Mouse (Mus musculus) heart, postnatal 0 days (tissue): Measurements from ENCODE around the gene Sowahc.

Source experiments
- CTCF ChIP-seq: IDR thresholded peaks from 2 replicates; pipeline ENCODE4 v1.5.1; 2016; ENCODE audit warnings: antibody characterized with exemption, control low read depth, low read depth
- EP300 ChIP-seq: IDR thresholded peaks from 2 replicates; pipeline ENCODE4 v1.6.1; 2016; ENCODE audit warnings: antibody characterized with exemption, low read depth

GRCm38 (mm10) chr10:59275745-59276144 lies 54.0 kb downstream of the Sowahc start:
- TF ChIP-seq CTCF (no peak), EP300 (no peak)
